Mouse (Mus musculus) kidney, adult 8-10 months (tissue): ENCODE data around the gene Zfp12.

Source experiments
- DNase-seq, 2 experiments: peaks; one replicate each; pipeline ENCODE4 v3.0.0; 2022

Gene Zfp12

DNA sequence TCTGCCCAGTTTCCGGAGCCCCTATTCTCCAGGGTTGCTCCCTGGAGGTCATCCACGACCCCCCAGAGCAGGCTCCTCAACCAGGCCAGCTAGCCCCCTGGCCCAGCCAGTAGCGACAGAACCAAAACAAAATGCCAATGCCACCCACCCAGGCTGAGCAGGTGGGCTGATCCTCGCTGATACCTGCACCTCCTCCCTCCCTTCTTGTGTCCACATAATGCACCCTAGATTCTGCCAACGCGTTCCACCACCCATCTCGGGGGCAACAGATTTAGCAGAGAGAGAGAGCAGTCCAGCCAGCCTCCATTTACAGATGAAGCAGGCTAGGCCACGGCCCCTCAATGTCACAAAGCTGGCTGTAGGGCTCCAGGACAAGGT, 34.0 kb downstream of the Zfp12 start:
- no peak for DNase-seq

DNA sequence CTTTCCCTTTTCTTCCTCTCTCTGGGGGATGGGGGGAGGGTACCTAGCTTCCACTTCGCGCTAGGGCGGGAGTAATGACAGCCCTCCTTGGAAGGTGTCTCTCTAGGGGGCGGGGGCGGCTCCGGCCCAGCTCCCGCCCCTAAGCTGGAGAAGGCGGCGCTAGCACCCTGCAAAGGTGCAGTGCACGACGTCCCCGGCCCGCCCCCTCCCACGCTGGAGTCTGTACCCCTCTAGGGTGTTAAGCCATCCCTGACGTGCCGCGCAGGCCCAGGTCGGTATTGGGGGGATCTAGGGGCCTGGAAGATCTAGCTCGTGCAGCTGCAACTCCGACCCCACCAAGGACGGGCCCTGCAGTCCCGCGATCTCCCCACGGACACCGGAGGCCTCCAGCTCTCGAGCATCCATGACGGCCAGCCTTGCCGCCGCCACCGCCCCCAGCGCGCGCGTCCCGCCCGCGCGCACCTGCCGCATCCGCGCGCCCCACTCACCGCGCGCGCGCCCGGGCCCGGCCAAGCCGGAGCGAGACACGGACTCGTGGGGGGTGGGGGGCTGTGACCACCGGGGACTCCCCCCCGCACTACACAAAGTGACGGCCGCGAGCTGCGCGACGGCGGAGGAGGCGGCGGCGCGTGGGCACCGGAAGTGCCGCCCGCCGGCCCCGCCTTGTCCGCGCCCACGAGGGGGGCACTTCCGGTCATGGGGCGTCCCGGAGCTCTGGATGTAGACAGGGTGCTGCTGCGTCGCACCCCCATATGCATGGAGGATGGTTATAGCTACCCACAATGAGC, 34.6 kb downstream of the Zfp12 start, which contains the start of gene Zfp316:
Zfp316 (minus strand) TSS at position 660 of the 788 bp plus-strand sequence.
- peak; percentile 53 to 56 for DNase-seq

DNA sequence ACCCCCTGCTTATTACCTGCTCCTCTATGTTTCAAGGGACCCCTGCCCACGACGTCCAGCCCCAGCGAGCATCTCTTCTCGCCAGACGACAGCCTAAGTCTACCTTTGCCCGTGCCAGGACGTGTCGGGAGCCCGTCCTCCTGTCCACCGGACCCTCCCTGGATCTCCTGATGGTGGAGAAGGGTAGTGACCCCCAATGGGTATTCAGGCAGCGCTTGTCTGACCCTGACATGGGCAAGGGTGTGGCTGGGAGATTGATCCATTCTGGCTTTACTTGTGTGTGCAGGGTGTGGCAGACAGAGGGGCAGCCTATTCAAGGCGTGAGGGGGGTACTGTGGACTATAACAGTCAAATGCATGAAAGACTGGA, 35.2 kb downstream of the Zfp12 start:
- DNase-seq, result no peak

DNA sequence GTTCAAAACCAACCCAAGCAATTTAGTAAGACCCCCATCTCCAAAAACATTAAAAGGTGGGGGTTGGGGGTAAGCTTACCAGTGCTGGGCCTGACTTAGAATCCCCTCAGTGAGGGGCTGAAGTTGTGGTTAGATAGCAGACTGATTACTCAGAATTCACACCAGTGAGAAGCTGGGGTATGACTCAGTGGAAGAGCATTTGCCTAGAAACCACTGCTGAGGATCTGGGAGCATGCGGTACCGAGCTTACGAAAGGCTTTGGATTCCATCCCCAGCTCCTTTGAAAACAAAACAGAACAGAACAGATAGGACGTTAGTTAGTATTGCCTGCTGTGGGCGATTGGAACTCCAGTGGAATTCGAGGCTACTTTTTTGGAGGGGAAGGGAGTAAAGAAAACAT, 36.7 kb downstream of the Zfp12 start:
- DNase-seq, result no peak

DNA sequence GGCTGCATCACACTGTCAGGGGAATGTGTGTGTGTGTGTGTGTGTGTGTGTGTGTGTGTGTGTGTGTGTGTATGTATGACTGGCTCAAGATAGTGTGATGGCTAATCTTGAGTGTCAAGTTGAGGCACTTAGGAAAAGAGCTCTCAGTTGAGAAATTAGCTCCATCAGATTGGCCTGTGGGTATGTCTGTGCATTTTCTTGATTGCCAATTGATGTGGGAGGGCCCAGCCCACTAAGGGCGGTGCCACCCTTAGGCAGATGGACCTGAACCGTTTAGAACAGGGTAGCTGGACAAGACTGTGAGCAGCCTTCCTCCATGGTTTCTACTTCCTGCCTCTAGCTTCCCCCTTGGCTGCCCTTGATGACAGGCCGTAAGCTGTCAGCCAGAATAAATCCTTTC, 37.1 kb downstream of the Zfp12 start:
- no peak for DNase-seq

DNA sequence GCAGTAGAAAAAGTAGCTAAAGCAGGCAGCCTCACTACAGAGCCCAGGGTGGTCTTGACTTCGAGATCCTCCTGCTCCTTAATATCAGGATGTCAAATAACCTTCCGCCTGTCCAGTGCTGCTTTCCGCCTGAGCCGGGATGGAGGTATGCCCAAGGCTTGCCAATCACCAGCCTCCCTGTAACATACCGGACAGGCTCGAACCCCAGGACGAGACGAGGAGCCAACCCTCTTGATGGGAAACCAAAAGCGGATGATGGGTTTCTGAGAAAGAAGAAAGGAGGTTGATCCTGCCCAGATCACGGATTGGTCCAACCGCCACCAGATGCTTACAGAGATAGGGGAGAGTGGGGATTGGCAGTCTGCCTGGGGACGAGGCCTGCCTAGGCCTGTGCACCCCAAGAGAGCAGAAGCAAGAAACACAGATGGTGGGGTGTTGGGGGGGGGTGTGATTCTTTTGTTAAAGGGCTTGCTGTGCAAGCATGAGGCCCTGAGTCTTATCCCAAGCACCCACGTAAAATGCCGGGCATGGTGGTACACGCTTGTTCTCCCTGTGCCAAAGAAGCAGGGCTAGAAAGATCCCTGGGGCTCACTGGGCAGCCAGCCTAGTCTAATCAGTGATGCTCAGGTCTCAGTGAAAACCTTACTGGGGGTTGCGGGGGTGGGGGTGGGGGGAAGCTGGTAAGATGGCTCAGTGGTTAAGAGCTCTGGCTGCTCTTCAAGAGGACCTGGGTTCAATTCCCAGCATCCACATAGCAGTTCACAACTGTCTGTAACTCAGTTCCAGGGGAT, 37.8 kb downstream of the Zfp12 start:
- DNase-seq, result no peak

DNA sequence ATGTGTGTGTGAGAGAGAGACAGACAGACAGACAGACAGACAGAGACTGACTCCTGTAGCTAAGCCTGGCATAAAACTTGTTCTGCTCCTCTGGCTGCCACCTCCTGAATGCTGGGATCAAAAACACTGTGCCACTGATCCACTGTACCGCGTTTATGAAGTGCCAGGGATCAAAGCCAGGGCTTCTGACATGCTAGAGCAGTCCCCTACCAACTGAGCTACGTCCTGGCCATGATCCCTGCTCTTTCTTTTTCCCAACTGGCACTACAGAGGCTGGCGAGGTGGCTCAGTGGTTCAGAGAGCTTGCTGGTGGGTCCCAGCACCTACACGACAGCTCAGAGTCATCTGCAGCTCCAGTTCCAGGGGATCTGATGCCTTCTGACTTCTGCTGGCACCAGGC, 40.8 kb downstream of the Zfp12 start:
- no peak for DNase-seq

DNA sequence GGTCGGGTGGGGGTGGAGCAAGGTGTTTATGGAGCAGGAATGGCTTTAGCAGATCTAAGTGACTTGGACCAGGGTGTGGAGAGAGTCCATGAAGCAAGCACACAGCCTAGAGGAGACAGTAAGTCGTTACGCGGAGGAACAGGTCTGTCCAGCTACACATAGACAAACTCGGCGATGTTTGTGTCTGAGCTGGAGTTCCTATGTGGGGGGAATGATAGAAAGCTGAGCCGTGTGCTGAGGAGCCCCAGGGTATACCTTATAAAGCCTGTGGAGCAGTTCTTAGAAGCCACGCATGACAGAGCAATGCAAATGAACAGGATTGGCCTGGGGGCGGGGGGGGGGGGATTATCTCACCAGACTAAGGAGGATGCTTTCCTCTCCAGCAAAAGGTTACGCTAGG, 44.3 kb downstream of the Zfp12 start:
- no peak for DNase-seq

DNA sequence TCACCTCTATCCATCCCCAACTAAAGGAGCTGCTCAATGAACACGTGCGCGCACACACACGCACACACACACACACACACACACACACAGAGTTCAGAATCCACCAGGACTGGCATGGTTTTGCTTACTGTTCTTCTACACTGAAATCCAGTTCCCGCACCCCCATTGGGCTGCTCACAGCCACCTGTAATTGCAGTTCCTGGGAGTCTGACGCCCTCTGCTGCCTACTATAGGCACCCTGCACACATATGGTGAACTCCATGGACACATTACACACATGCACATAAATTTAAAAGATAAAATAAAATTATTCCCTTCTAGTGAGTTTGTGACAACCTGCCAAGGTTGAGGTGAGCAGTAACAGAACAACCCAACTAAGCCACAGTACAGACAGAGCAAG, 49.8 kb downstream of the Zfp12 start:
- DNase-seq, result no peak

DNA sequence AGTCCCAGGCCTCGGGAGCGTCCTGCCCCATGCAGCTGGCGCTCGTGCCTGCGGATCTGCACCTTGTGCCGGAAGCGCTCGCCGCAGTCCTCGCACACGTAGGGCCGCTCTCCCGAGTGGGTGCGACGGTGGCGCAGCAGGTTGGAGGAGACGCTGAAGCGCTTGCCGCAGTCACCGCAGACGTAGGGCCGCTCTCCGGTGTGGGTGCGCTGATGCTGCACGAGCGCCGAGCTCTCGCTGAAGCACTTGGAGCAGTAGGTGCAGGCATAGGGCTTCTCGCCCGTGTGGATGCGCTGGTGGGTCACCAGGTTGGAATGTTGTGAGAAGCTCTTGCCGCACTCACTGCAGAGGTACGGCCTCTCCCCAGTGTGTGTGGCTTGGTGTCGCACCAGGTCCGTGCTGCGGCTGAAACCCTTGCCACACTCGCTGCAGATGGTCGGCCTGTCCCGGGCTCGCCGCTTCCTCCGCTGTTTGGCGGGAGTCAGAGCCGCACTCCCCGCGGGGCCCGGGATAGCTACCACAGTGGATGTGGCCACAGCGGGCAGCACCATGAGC, 52.9 kb downstream of the Zfp12 start:
- no peak for DNase-seq

DNA sequence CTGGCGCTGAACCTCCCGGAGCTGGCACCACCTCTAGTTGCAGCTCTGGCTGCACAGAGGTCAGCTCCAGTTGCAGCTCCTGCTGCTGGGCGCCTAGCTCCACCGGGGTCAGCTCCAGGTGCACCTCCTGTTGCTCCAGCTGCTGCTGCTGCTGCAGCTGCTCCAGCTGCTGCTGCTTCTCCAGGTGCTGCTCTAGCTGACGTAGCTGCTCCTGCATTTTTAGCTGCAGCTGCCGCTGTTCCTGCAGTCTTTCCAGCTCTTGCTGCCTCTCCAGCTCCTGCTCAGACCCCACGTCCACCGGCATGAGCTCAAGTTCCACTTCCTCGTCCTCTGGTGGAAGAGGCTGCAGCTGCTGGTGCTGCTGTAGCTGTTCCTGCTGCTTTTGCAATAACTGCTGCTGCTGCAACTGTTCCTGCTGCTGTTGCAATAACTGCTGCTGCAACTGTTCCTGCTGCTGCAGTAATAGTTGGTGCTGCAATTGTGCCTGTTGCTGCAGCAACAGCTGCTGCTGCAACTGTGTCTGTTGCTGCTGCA, 53.5 kb downstream of the Zfp12 start:
- DNase-seq, result no peak

DNA sequence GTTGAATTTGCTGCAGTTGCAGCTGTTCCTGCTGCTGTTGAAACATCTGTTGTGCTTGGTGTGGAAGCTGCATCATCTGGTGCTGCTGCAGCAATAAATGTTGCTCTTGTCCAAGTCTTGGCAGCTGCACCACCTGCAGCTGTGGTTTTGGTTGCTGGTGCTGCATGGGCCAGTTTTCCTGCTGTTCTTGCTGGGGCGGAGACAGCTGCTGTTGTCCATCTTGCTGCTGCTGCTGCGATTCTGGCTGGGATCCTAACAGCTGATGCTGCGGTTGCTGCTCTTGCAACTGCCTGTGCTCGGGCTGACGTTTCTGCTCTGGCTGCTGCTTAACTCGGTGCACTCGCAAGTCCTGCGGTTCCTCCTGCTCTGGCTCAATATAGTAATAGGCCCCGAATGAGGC, 54.3 kb downstream of the Zfp12 start:
- no peak for DNase-seq

DNA sequence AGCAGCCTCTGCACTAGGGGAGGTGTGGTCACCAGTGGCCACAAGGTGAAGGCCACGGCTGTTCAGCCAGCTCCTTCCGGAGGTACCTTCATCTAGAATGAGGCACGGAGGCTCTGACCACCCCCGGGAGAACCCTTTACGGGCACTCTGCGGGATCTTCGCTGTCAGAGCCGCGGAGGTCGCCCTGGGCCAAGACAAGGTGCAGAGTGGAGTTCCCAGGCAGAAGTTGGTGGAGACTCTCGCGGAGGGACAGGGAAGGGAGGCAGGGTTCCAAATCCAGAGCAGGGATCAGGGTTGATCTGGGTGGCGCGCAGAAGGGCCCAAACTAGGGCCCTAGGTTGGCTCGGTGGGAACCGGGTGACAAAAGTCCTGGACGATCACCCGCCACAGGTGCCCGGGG, 57.9 kb downstream of the Zfp12 start:
- DNase-seq, result no peak

DNA sequence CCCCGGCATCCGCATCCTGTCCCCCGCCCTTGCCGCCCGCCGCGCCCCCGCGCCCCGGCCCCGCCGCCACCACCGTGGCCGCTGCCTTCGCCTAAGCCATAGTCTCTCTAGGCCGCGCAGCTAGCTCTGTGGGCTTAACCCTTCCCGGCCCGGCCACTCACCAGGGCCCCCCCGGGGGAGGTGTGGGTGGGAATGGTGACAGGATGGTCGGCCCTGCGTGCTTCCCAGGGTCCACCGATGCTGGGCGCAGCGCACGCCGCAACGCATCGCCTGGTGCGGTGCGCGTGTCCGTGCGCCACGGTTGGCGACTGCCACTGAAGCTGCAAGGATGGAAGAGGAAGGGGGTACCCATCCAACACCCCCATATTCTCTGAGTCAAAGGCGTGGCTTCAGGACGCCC, 58.4 kb downstream of the Zfp12 start, which contains the start of gene Zfp853:
Zfp853 (minus strand) TSS at position 220 of the 400 bp plus-strand sequence.
- DNase-seq, result no peak

DNA sequence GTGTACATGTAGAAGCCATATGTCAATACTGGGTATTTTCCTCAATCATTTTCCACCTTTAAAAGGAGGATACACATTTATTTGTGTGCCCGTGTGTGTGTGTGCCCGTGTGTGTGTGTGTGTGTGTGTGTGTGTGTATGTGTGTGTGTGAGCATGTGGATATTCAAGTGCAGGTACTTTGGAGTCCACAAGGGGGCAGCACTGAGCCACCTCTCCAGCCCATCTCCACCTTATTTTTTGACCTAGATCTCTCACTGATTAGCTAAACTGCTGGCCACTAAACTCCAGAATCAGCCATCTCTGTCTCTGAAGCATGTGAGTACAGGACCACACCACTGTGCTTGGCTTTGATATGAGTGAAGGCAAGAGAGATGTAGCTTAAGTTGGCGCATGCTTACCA, 59.9 kb downstream of the Zfp12 start:
- DNase-seq, result no peak

DNA sequence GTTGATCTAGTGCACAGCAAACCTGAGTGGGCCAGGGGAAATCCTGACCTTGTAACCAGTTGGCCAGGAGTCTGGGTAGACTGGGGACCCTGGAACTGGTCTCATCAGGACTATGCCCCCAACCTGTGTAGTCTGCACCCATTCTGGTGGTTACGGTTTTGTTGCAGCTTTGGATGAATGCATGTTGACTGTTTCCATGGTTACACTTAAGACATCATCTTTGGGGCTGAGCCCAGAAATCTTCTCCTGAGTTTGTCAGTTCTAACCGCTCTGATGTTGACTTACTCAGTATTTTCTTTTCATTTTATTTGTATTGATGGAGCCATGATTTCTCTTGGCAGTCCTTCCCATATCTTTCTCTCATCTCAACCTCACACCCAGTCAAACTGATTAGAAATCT, 60.4 kb downstream of the Zfp12 start:
- DNase-seq, result no peak

DNA sequence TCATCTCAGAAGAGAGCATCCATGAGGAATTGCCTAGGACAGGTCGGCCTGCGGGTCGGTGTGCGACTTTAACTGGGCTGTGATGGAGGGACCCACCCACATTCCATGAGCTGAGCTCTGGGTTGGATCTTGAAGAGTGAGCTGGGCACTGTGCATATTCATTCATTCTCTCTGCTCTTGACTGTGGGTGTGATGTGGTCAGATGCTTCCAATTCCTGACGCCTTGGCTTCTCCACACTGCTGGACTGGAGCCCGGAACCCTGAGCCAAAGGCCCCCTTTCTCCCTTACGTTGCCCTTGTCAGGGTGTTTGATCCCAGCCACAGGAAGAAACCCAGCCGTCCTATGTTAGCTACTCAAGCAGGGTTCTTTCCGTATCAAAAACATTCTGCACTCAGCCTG, 63.0 kb downstream of the Zfp12 start:
- DNase-seq, result no peak

DNA sequence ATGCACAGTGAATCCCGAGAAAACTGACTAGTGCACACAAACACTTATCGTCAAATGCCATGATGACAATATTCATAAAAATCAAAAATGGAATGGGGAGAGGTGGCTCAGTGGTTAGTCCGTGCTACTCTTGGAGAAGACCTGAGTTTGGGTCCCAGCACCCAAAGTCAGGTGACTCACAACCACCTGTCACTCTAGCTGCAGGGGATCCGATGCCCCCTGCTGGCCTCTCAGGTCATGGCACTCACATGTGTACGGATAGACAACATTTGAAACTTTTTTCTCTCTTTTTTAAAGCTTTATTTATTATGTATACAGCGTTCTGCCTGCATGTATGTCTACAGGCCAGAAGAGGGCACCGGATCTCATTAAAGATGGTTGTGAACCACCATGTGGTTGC, 63.4 kb downstream of the Zfp12 start:
- DNase-seq, result no peak
